Mouse (Mus musculus) MEL (cell line): ENCODE measurements around the gene Mcfd2. TPM values are rescaled to one million over a fixed set of nuclear protein-coding genes. Genes with fewer than 3 reads are reported as not detected.

Source experiments
- DNase-seq: peaks from one replicate; pipeline ENCODE4 v3.0.0; 2011; ENCODE audit warnings: low read depth, low spot score
- H3K27ac ChIP-seq: 2 replicates; pipeline ENCODE4 v1.5.1; 2012; ENCODE audit warnings: low read depth, mild to moderate bottlenecking, control low read depth, low read length, moderate library complexity; ENCODE audit not compliant: control insufficient read depth
- H3K27me3 ChIP-seq, 2 experiments: fragments of 150-350 bp in 1 of 2; sonication (generic) in 1 of 2; 2 replicates each; pipeline ENCODE4 v1.6.1; 2012; ENCODE audit warnings: low read length in 2 of 2, mild to moderate bottlenecking in 2 of 2, improper control_type of control experiment in 1 of 2, moderate library complexity in 1 of 2; ENCODE audit not compliant: insufficient read depth in 2 of 2, control insufficient read depth in 1 of 2
- H3K36me3 ChIP-seq, 2 experiments: 2 replicates each; pipeline ENCODE4 v1.6.1; 2012 to 2014; ENCODE audit warnings: low read length in 2 of 2, improper control_type of control experiment in 1 of 2, inconsistent platforms in 1 of 2, mild to moderate bottlenecking in 1 of 2; ENCODE audit not compliant: insufficient read depth in 2 of 2, control insufficient read depth in 1 of 2
- H3K4me1 ChIP-seq, 2 experiments: fragments of 150-350 bp in 1 of 2; sonication (generic) in 1 of 2; 2 replicates each; pipeline ENCODE4 v1.6.1; 2012; ENCODE audit warnings: low read length in 2 of 2, improper control_type of control experiment in 1 of 2, mild to moderate bottlenecking in 1 of 2; ENCODE audit not compliant: insufficient read depth in 2 of 2, control insufficient read depth in 1 of 2
- H3K4me3 ChIP-seq, 2 experiments: fragments of 150-350 bp in 1 of 2; sonication (generic) in 1 of 2; 2 replicates each; pipeline ENCODE4 v1.5.1; 2012; ENCODE audit warnings: low read depth in 2 of 2, low read length in 2 of 2, mild to moderate bottlenecking in 2 of 2, moderate library complexity in 2 of 2, control low read depth in 1 of 2, improper control_type of control experiment in 1 of 2; ENCODE audit not compliant: control insufficient read depth in 1 of 2, insufficient read depth in 1 of 2
- H3K79me2 ChIP-seq: 2 replicates; pipeline ENCODE4 v1.6.1; 2012; ENCODE audit warnings: mild to moderate bottlenecking, low read length, moderate library complexity; ENCODE audit not compliant: control insufficient read depth, poor library complexity, insufficient read depth
- H3K9ac ChIP-seq: 2 replicates; pipeline ENCODE4 v1.6.1; 2012; ENCODE audit warnings: low read depth, mild to moderate bottlenecking, control low read depth, low read length, moderate library complexity; ENCODE audit not compliant: control insufficient read depth, poor library complexity, severe bottlenecking
- H3K9me3 ChIP-seq: fragments of 150-350 bp; sonication (generic); replicated peaks from 2 replicates; pipeline ENCODE4 v1.6.1; 2012; ENCODE audit warnings: mild to moderate bottlenecking, low read length, improper control_type of control experiment, moderate library complexity; ENCODE audit not compliant: insufficient read depth
- CHD1 ChIP-seq: IDR thresholded peaks from 2 replicates; pipeline ENCODE4 v1.6.1; 2012; ENCODE audit warnings: low read depth, mild to moderate bottlenecking, inconsistent platforms, low read length, improper control_type of control experiment
- CTCF ChIP-seq, 3 experiments: IDR thresholded peaks in 2 of 3; conservative IDR thresholded peaks in 1 of 3; 2 replicates each; pipeline ENCODE4 v1.5.1; 2011 to 2012; ENCODE audit warnings: low read length in 3 of 3, low read depth in 2 of 3, mild to moderate bottlenecking in 2 of 3, improper control_type of control experiment in 1 of 3, inconsistent platforms in 1 of 3, mixed read lengths in 1 of 3, moderate library complexity in 1 of 3; ENCODE audit not compliant: control insufficient read depth in 1 of 3, insufficient read depth in 1 of 3, poor library complexity in 1 of 3, severe bottlenecking in 1 of 3
- E2F4 ChIP-seq: IDR thresholded peaks from 2 replicates; pipeline ENCODE4 v1.6.1; 2011; ENCODE audit warnings: low read depth, low read length, improper control_type of control experiment, borderline replicate concordance
- ELF1 ChIP-seq: IDR thresholded peaks from 2 replicates; pipeline ENCODE4 v1.6.1; 2014; ENCODE audit warnings: low read depth, mild to moderate bottlenecking, inconsistent platforms, low read length, improper control_type of control experiment, moderate library complexity
- EP300 ChIP-seq, 2 experiments: IDR thresholded peaks; 2 replicates each; pipeline ENCODE4 v1.6.1; 2011; ENCODE audit warnings: improper control_type of control experiment in 2 of 2, low read length in 2 of 2, low read depth in 1 of 2, mild to moderate bottlenecking in 1 of 2
- ETS1 ChIP-seq: IDR thresholded peaks from 2 replicates; pipeline ENCODE4 v1.6.1; 2012; ENCODE audit warnings: low read depth, mild to moderate bottlenecking, inconsistent platforms, low read length, improper control_type of control experiment, moderate library complexity
- GABPA ChIP-seq: IDR thresholded peaks from 2 replicates; pipeline ENCODE4 v1.6.1; 2012; ENCODE audit warnings: low read depth, mild to moderate bottlenecking, inconsistent platforms, low read length, improper control_type of control experiment, moderate library complexity
- HCFC1 ChIP-seq: IDR thresholded peaks from 2 replicates; pipeline ENCODE4 v1.6.1; 2012; ENCODE audit warnings: low read depth, mild to moderate bottlenecking, inconsistent platforms, low read length, improper control_type of control experiment, moderate library complexity
- MAFK ChIP-seq: IDR thresholded peaks from 2 replicates; pipeline ENCODE4 v1.6.1; 2011; ENCODE audit warnings: low read depth, mild to moderate bottlenecking, low read length, improper control_type of control experiment, borderline replicate concordance
- MAZ ChIP-seq: IDR thresholded peaks from 2 replicates; pipeline ENCODE4 v1.6.1; 2012; ENCODE audit warnings: low read depth, mild to moderate bottlenecking, inconsistent platforms, low read length, improper control_type of control experiment
- MXI1 ChIP-seq: IDR thresholded peaks from 2 replicates; pipeline ENCODE4 v1.6.1; 2011; ENCODE audit warnings: mild to moderate bottlenecking, low read depth, low read length, improper control_type of control experiment
- MYB ChIP-seq: IDR thresholded peaks from 2 replicates; pipeline ENCODE4 v1.6.1; 2011; ENCODE audit warnings: mild to moderate bottlenecking, low read depth, low read length, improper control_type of control experiment
- MYC ChIP-seq: IDR thresholded peaks from 2 replicates; pipeline ENCODE4 v1.6.1; 2011; ENCODE audit warnings: low read depth, mild to moderate bottlenecking, low read length, improper control_type of control experiment, moderate library complexity
- NELFE ChIP-seq: IDR thresholded peaks from 2 replicates; pipeline ENCODE4 v1.6.1; 2011; ENCODE audit warnings: low read depth, low read length, improper control_type of control experiment
- NRF1 ChIP-seq: IDR thresholded peaks from 2 replicates; pipeline ENCODE4 v1.6.1; 2014; ENCODE audit warnings: low read depth, mild to moderate bottlenecking, inconsistent platforms, low read length, improper control_type of control experiment, moderate library complexity; ENCODE audit not compliant: poor library complexity, insufficient read depth, severe bottlenecking
- POLR2A ChIP-seq, 2 experiments: IDR thresholded peaks; 2 replicates each; pipeline ENCODE4 v1.6.1; 2011 to 2012; ENCODE audit warnings: low read length in 2 of 2, mild to moderate bottlenecking in 2 of 2, control low read depth in 1 of 2, improper control_type of control experiment in 1 of 2, low read depth in 1 of 2, moderate library complexity in 1 of 2; ENCODE audit not compliant: control insufficient read depth in 1 of 2, insufficient read depth in 1 of 2, poor library complexity in 1 of 2
- RAD21 ChIP-seq: IDR thresholded peaks from 2 replicates; pipeline ENCODE4 v1.6.1; 2011; ENCODE audit warnings: mild to moderate bottlenecking, low read depth, low read length, improper control_type of control experiment
- TAL1 ChIP-seq: IDR thresholded peaks from 2 replicates; pipeline ENCODE4 v1.6.1; 2012; ENCODE audit warnings: mild to moderate bottlenecking, inconsistent platforms, low read length, moderate library complexity, mixed read lengths
- TCF12 ChIP-seq: IDR thresholded peaks from 2 replicates; pipeline ENCODE4 v1.6.1; 2014; ENCODE audit warnings: low read depth, mild to moderate bottlenecking, inconsistent platforms, low read length, improper control_type of control experiment, moderate library complexity
- USF1 ChIP-seq: IDR thresholded peaks from 2 replicates; pipeline ENCODE4 v1.6.1; 2014; ENCODE audit warnings: low read depth, mild to moderate bottlenecking, inconsistent platforms, low read length, improper control_type of control experiment, moderate library complexity
- USF2 ChIP-seq, 2 experiments: IDR thresholded peaks; 2 replicates each; pipeline ENCODE4 v1.6.1; 2011 to 2012; ENCODE audit warnings: improper control_type of control experiment in 2 of 2, low read length in 2 of 2, borderline replicate concordance in 1 of 2, inconsistent platforms in 1 of 2, low read depth in 1 of 2, mild to moderate bottlenecking in 1 of 2; ENCODE audit not compliant: insufficient read depth in 1 of 2
- ZC3H11A ChIP-seq: IDR thresholded peaks from 2 replicates; pipeline ENCODE4 v1.6.1; 2012; ENCODE audit warnings: low read depth, mild to moderate bottlenecking, inconsistent platforms, low read length, improper control_type of control experiment
- ZKSCAN1 ChIP-seq: IDR thresholded peaks from 2 replicates; pipeline ENCODE4 v1.6.1; 2012; ENCODE audit warnings: low read depth, mild to moderate bottlenecking, inconsistent platforms, low read length, improper control_type of control experiment, moderate library complexity
- ZNF384 ChIP-seq: IDR thresholded peaks from 2 replicates; pipeline ENCODE4 v1.6.1; 2012; ENCODE audit warnings: low read depth, mild to moderate bottlenecking, inconsistent platforms, low read length, improper control_type of control experiment
- polyA plus RNA-seq, 2 experiments: library from polyadenylated mRNA; stranded (reverse) in 1 of 2; unstranded in 1 of 2; fragments of >175 nt in 1 of 2; fragments of >200 nt in 1 of 2; gene quantifications; 2 replicates each; pipeline versions ENCODE4 v1.2.1 to v1.2.4; 2012; ENCODE audit warnings: low replicate concordance in 2 of 2, low read depth in 1 of 2; ENCODE audit not compliant: insufficient read length in 2 of 2, insufficient read depth in 1 of 2, missing spikeins in 1 of 2
- total RNA-seq: library from RNA; depleted of rRNA; stranded (reverse); fragments of 300-350 nt; gene quantifications from 2 replicates; pipeline ENCODE4 v1.2.3, GENCODE M21; 2012

Mcfd2 gene
- total and polyA plus RNA-seq, 3 experiments: 50.4 to 52.6 TPM; not detected in 1

GRCm38 (mm10) chr17:87264054-87264830, 1.5 kb downstream of the Mcfd2 start:
- H3K9ac ChIP-seq: peak overlapping the region; percentile 85
- no peak for DNase-seq
- peak overlapping the region; percentile 2 to 93; a peak in 2 of 4 replicates for H3K4me3 ChIP-seq
- H3K79me2 ChIP-seq: peaks cover 15% of the 10 kb centered on the region
- H3K4me1 ChIP-seq: peaks cover 12 to 19% of the 10 kb centered on the region in 2 experiments
- H3K9me3 ChIP-seq: no peaks in the 10 kb centered on the region
- TF ChIP-seq CTCF (IDR thresholded peaks at IDR 0.05 in 2 of 3, conservative IDR thresholded peaks at IDR 0.05 in 1 of 3; ENCODE audit: control insufficient read depth in 1 of 3, insufficient read depth in 1 of 3, low read depth in 2 of 3, low read length in 3 of 3, poor library complexity in 1 of 3, severe bottlenecking in 1 of 3): no peak
- no peak for TF ChIP-seq HCFC1
- TF ChIP-seq ZNF384: no peak
- TF ChIP-seq MYC: no peak
- no peak for TF ChIP-seq RAD21
- TF ChIP-seq CHD1: no peak
- TF ChIP-seq MAZ: no peak
- no peak for TF ChIP-seq NELFE
- TF ChIP-seq MXI1: no peak
- no peak for TF ChIP-seq ZC3H11A
- no peak for TF ChIP-seq GABPA
- TF ChIP-seq ELF1: no peak
- no peak for TF ChIP-seq POLR2A (IDR thresholded peaks at IDR 0.05; ENCODE audit: control insufficient read depth in 1 of 2, insufficient read depth in 1 of 2, low read depth in 1 of 2, low read length in 2 of 2, poor library complexity in 1 of 2)
- no peak for TF ChIP-seq MAFK
- no peak for TF ChIP-seq ETS1
- no peak for TF ChIP-seq MYB
- TF ChIP-seq E2F4: no peak
- TF ChIP-seq TCF12: no peak
- TF ChIP-seq USF2 (IDR thresholded peaks at IDR 0.05; ENCODE audit: borderline replicate concordance in 1 of 2, insufficient read depth in 1 of 2, low read depth in 1 of 2, low read length in 2 of 2): no peak
- peaks cover 0 to 16% of the 10 kb centered on the region in 2 experiments; a peak in 3 of 4 replicates for H3K36me3 ChIP-seq
- peak overlapping the region; percentile 68 for H3K27ac ChIP-seq
- H3K27me3 ChIP-seq: peaks cover 0 to 2% of the 10 kb centered on the region in 2 experiments; a peak in 1 of 4 replicates

- H3K4me3 ChIP-seq: 0 out of 4 replicates have a peak overlapping the region, but pooled peaks of 1 of the 2 experiments have one; percentile 12
- peaks cover 0 to under 1% of the 10 kb centered on the region in 2 experiments; a peak in 1 of 4 replicates for H3K27me3 ChIP-seq
- DNase-seq: peak; percentile 65
- no peaks in the 10 kb centered on the region for H3K9me3 ChIP-seq
- no peak overlapping the region for H3K9ac ChIP-seq
- H3K4me1 ChIP-seq: peaks cover 12 to 19% of the 10 kb centered on the region in 2 experiments
- 0 out of 2 replicates have a peak, but pooled peaks have one; percentile 8 for TF ChIP-seq NRF1
- TF ChIP-seq TAL1: 0 out of 2 replicates have a peak, but pooled peaks have one; percentile 14
- peak; percentile 55; the same call in 1 of the 2 replicates for TF ChIP-seq ETS1
- TF ChIP-seq TCF12: peak; percentile 41; the same call in 1 of the 2 replicates
- TF ChIP-seq USF1: 0 out of 2 replicates have a peak, but pooled peaks have one; percentile 9
- no peak for TF ChIP-seq ZKSCAN1
- peak; percentile 17 to 33; a peak in 1 of 4 replicates for TF ChIP-seq EP300 (IDR thresholded peaks at IDR 0.05; ENCODE audit: low read depth in 1 of 2, low read length in 2 of 2)
- no peak for TF ChIP-seq USF2 (IDR thresholded peaks at IDR 0.05; ENCODE audit: borderline replicate concordance in 1 of 2, insufficient read depth in 1 of 2, low read depth in 1 of 2, low read length in 2 of 2)
- peaks cover 0 to 16% of the 10 kb centered on the region in 2 experiments; a peak in 3 of 4 replicates for H3K36me3 ChIP-seq
- peak overlapping the region; percentile 68 for H3K27ac ChIP-seq
- peaks cover 15% of the 10 kb centered on the region for H3K79me2 ChIP-seq
These were observed 2.3 kb downstream of the Mcfd2 start for GRCm38 (mm10) chr17:87263401-87263800.
